Mouse (Mus musculus): ENCODE measurements around the gene Trim44.
A peak's percentile ranks its signal among the peaks of the same experiment; 100 is the strongest.

Gene Trim44

GRCm38 (mm10) chr2:102407363-102408184 lies at the start of gene Trim44:
TSS of gene Trim44 (minus strand) at chr2:102407828.
- DNase-seq (ENCODE audit: low read depth, low spot score): no peak

GRCm38 (mm10) chr2:102455126-102455525 lies 47.5 kb upstream of the Trim44 start:
- DNase-seq (ENCODE audit: low read depth, low spot score): no peak

GRCm38 (mm10) chr2:102453447-102453846 lies 45.8 kb upstream of the Trim44 start:
- DNase-seq (ENCODE audit: low read depth, low spot score): no peak

GRCm38 (mm10) chr2:102451671-102452549 lies 44.3 kb upstream of the Trim44 start, which contains the start of gene Fjx1:
TSS of gene Fjx1 (minus strand) at chr2:102452499.
- DNase-seq (ENCODE audit: low read depth, low spot score): peak; percentile 48

- peak; percentile 38 for DNase-seq (ENCODE audit: low read depth, low spot score)
Observed at GRCm38 (mm10) chr2:102450761-102451670, 43.4 kb upstream of the Trim44 start.

- DNase-seq (ENCODE audit: low read depth, low spot score): peak; percentile 9
Observed at GRCm38 (mm10) chr2:102450248-102450760, 42.7 kb upstream of the Trim44 start.

- no peak for DNase-seq (ENCODE audit: low read depth, low spot score)
Observed at GRCm38 (mm10) chr2:102449630-102450247, 42.1 kb upstream of the Trim44 start.

- DNase-seq (ENCODE audit: low read depth, low spot score): no peak
Observed at GRCm38 (mm10) chr2:102449056-102449455, 41.4 kb upstream of the Trim44 start.

GRCm38 (mm10) chr2:102447831-102448230 lies 40.2 kb upstream of the Trim44 start:
- no peak for DNase-seq (ENCODE audit: low read depth, low spot score)

- DNase-seq (ENCODE audit: low read depth, low spot score): no peak
Observed at GRCm38 (mm10) chr2:102446851-102447250, 39.2 kb upstream of the Trim44 start.

- DNase-seq (ENCODE audit: low read depth, low spot score): no peak
Observed at GRCm38 (mm10) chr2:102437357-102438030, 29.9 kb upstream of the Trim44 start.

GRCm38 (mm10) chr2:102433879-102434278 lies 26.3 kb upstream of the Trim44 start:
- DNase-seq (ENCODE audit: low read depth, low spot score): no peak

GRCm38 (mm10) chr2:102431084-102431483 lies 23.5 kb upstream of the Trim44 start:
- DNase-seq (ENCODE audit: low read depth, low spot score): no peak

GRCm38 (mm10) chr2:102427974-102428373 lies 20.3 kb upstream of the Trim44 start:
- no peak for DNase-seq (ENCODE audit: low read depth, low spot score)

- no peak for DNase-seq (ENCODE audit: low read depth, low spot score)
Observed at GRCm38 (mm10) chr2:102426434-102426833, 18.8 kb upstream of the Trim44 start.

- no peak for DNase-seq (ENCODE audit: low read depth, low spot score)
Observed at GRCm38 (mm10) chr2:102416149-102416743, 8.6 kb upstream of the Trim44 start.

GRCm38 (mm10) chr2:102412738-102413137 lies 5.1 kb upstream of the Trim44 start:
- DNase-seq (ENCODE audit: low read depth, low spot score): no peak

- no peak for DNase-seq (ENCODE audit: low read depth, low spot score)
Observed at GRCm38 (mm10) chr2:102410615-102411014, 3.0 kb upstream of the Trim44 start.

- DNase-seq (ENCODE audit: low read depth, low spot score): no peak
Observed at GRCm38 (mm10) chr2:102409741-102410140, 2.1 kb upstream of the Trim44 start.
